Mouse (Mus musculus): ENCODE data around the gene Gba2. TPM values are rescaled to one million over a fixed set of nuclear protein-coding genes. Genes with fewer than 3 reads are reported as not detected.

The Gba2 gene
- polyA plus RNA-seq, 1 experiment from 2014 or later: 22.7 TPM

- Histone ChIP-seq H3K4me1 (peaks cover 1% of the 10 kb centered on the region; the same call in 1 of the 2 replicates), H3K9me3 (replicated peaks) (no peaks in the 10 kb centered on the region), H3K9ac (no peak overlapping the region), H3K27ac (no peak overlapping the region), H3K36me3 (no peaks in the 10 kb centered on the region), H3K4me2 (no peak overlapping the region), H3K4me3 (replicated peaks) (no peak overlapping the region), H3K27me3 (no peaks in the 10 kb centered on the region)
- WGBS: 42% methylated on average over 3 of the region's 3 CpGs
- ATAC-seq (replicated peaks; ENCODE audit: low FRiP score): no peak
Measured at GRCm38 (mm10) chr4:43593453-43593852, 14.8 kb upstream of the Gba2 start.

GRCm38 (mm10) chr4:43591961-43592360 lies 13.3 kb upstream of the Gba2 start:
- Histone ChIP-seq H3K27me3 (no peaks in the 10 kb centered on the region), H3K4me1 (peaks cover 7% of the 10 kb centered on the region; the same call in 1 of the 2 replicates), H3K9me3 (replicated peaks) (no peaks in the 10 kb centered on the region), H3K4me2 (no peak overlapping the region), H3K9ac (no peak overlapping the region), H3K36me3 (no peaks in the 10 kb centered on the region), H3K27ac (no peak overlapping the region), H3K4me3 (replicated peaks) (no peak overlapping the region)
- ATAC-seq (replicated peaks; ENCODE audit: low FRiP score): no peak
- WGBS: 85% methylated on average over 3 of the region's 3 CpGs

GRCm38 (mm10) chr4:43591543-43591942 lies 12.9 kb upstream of the Gba2 start:
- Histone ChIP-seq H3K36me3 (no peaks in the 10 kb centered on the region), H3K9me3 (replicated peaks) (no peaks in the 10 kb centered on the region), H3K27ac (no peak overlapping the region), H3K4me3 (replicated peaks) (no peak overlapping the region), H3K4me2 (no peak overlapping the region), H3K4me1 (peaks cover 7% of the 10 kb centered on the region; the same call in 1 of the 2 replicates), H3K27me3 (no peaks in the 10 kb centered on the region), H3K9ac (no peak overlapping the region)
- WGBS: 34% methylated on average over 5 of the region's 5 CpGs
- ATAC-seq (replicated peaks; ENCODE audit: low FRiP score): no peak

- ATAC-seq (replicated peaks; ENCODE audit: low FRiP score): no peak
- Histone ChIP-seq H3K27ac (no peak overlapping the region), H3K4me2 (no peak overlapping the region), H3K4me1 (peaks cover 27% of the 10 kb centered on the region), H3K36me3 (peaks cover 18% of the 10 kb centered on the region), H3K9me3 (replicated peaks) (no peaks in the 10 kb centered on the region), H3K27me3 (no peaks in the 10 kb centered on the region), H3K4me3 (replicated peaks) (no peak overlapping the region), H3K9ac (no peak overlapping the region)
- WGBS: 55% methylated on average over 7 of the region's 7 CpGs
Measured at GRCm38 (mm10) chr4:43587681-43588080, 9.0 kb upstream of the Gba2 start.

GRCm38 (mm10) chr4:43586411-43586810 lies 7.7 kb upstream of the Gba2 start:
- peaks cover 27% of the 10 kb centered on the region for H3K4me1 ChIP-seq
- H3K27me3 ChIP-seq: no peaks in the 10 kb centered on the region
- H3K36me3 ChIP-seq: peaks cover 31% of the 10 kb centered on the region
- H3K9me3 ChIP-seq (replicated peaks): no peaks in the 10 kb centered on the region
- H3K9ac ChIP-seq: no peak overlapping the region
- 72% methylated on average over 8 of the region's 8 CpGs for WGBS
- H3K27ac ChIP-seq: no peak overlapping the region
- no peak for ATAC-seq (replicated peaks; ENCODE audit: low FRiP score)
- H3K4me2 ChIP-seq: no peak overlapping the region
- H3K4me3 ChIP-seq (replicated peaks): no peak overlapping the region

- no peak overlapping the region for H3K27ac ChIP-seq
- WGBS: 48% methylated on average over 10 of the region's 10 CpGs
Measured at GRCm38 (mm10) chr4:43585682-43586081, 7.0 kb upstream of the Gba2 start.

GRCm38 (mm10) chr4:43584444-43585416 lies 6.1 kb upstream of the Gba2 start, which contains the start of gene Msmp:
Msmp (minus strand) TSS chr4:43584494.
- peaks cover 46% of the 10 kb centered on the region for H3K36me3 ChIP-seq
- ATAC-seq (replicated peaks; ENCODE audit: low FRiP score): no peak
- no peaks in the 10 kb centered on the region for H3K27me3 ChIP-seq
- no peak within 1 kb of the TSS for H3K4me3 ChIP-seq (replicated peaks)
- no peak within 1 kb of the TSS for H3K27ac ChIP-seq
- peaks cover 34% of the 10 kb centered on the region for H3K4me1 ChIP-seq
- WGBS: 57% methylated on average over 12 of the region's 12 CpGs
- H3K9ac ChIP-seq: no peak within 1 kb of the TSS
- H3K4me2 ChIP-seq: no peak within 1 kb of the TSS
- H3K9me3 ChIP-seq (replicated peaks): no peaks in the 10 kb centered on the region

More at GRCm38 (mm10) chr4:43585682-43586081, 7.0 kb upstream of the Gba2 start:
- ATAC-seq (replicated peaks; ENCODE audit: low FRiP score): no peak
- H3K27me3 ChIP-seq: no peaks in the 10 kb centered on the region
- H3K9ac ChIP-seq: no peak overlapping the region
- H3K4me3 ChIP-seq (replicated peaks): no peak overlapping the region
- no peak overlapping the region for H3K4me2 ChIP-seq
- peaks cover 38% of the 10 kb centered on the region for H3K36me3 ChIP-seq
- H3K9me3 ChIP-seq (replicated peaks): no peaks in the 10 kb centered on the region
- peaks cover 27% of the 10 kb centered on the region for H3K4me1 ChIP-seq

GRCm38 (mm10) chr4:43583421-43583820 lies 4.7 kb upstream of the Gba2 start:
- no peak overlapping the region for H3K4me2 ChIP-seq
- no peak for ATAC-seq (replicated peaks; ENCODE audit: low FRiP score)
- peaks cover 38% of the 10 kb centered on the region for H3K4me1 ChIP-seq
- no peak overlapping the region for H3K4me3 ChIP-seq (replicated peaks)
- H3K36me3 ChIP-seq: peaks cover 46% of the 10 kb centered on the region
- H3K27ac ChIP-seq: no peak overlapping the region
- H3K9me3 ChIP-seq (replicated peaks): no peaks in the 10 kb centered on the region
- no peak overlapping the region for H3K9ac ChIP-seq
- no peaks in the 10 kb centered on the region for H3K27me3 ChIP-seq
- 67% methylated on average over 7 of the region's 7 CpGs for WGBS

GRCm38 (mm10) chr4:43582241-43582640 lies 3.6 kb upstream of the Gba2 start:
- Histone ChIP-seq H3K4me1 (peaks cover 41% of the 10 kb centered on the region), H3K4me2 (no peak overlapping the region), H3K36me3 (peaks cover 46% of the 10 kb centered on the region), H3K9ac (no peak overlapping the region), H3K27me3 (no peaks in the 10 kb centered on the region), H3K4me3 (replicated peaks) (no peak overlapping the region), H3K9me3 (replicated peaks) (no peaks in the 10 kb centered on the region), H3K27ac (no peak overlapping the region)
- ATAC-seq (replicated peaks; ENCODE audit: low FRiP score): no peak
- 95% methylated on average over 5 of the region's 5 CpGs for WGBS

GRCm38 (mm10) chr4:43581381-43581780 lies 2.7 kb upstream of the Gba2 start:
- Histone ChIP-seq H3K4me2 (no peak overlapping the region), H3K27ac (no peak overlapping the region), H3K4me3 (replicated peaks) (no peak overlapping the region), H3K27me3 (no peaks in the 10 kb centered on the region), H3K36me3 (peaks cover 46% of the 10 kb centered on the region), H3K9ac (no peak overlapping the region), H3K9me3 (replicated peaks) (no peaks in the 10 kb centered on the region), H3K4me1 (peaks cover 49% of the 10 kb centered on the region)
- 92% methylated on average over 12 of the region's 12 CpGs for WGBS
- ATAC-seq (replicated peaks; ENCODE audit: low FRiP score): no peak

- Histone ChIP-seq H3K4me1 (peaks cover 49% of the 10 kb centered on the region), H3K27ac (no peak overlapping the region), H3K27me3 (no peaks in the 10 kb centered on the region), H3K4me3 (replicated peaks) (no peak overlapping the region), H3K9me3 (replicated peaks) (no peaks in the 10 kb centered on the region), H3K36me3 (peaks cover 46% of the 10 kb centered on the region), H3K4me2 (no peak overlapping the region), H3K9ac (0 out of 2 replicates have a peak overlapping the region, but pooled peaks have one; percentile 5)
- 91% methylated on average over 5 of the region's 5 CpGs for WGBS
- ATAC-seq (replicated peaks; ENCODE audit: low FRiP score): no peak
Measured at GRCm38 (mm10) chr4:43580721-43581120, 2.0 kb upstream of the Gba2 start.

GRCm38 (mm10) chr4:43579731-43580130 lies 1.1 kb upstream of the Gba2 start:
- H3K27me3 ChIP-seq: no peaks in the 10 kb centered on the region
- H3K9me3 ChIP-seq (replicated peaks): no peaks in the 10 kb centered on the region
- no peak overlapping the region for H3K27ac ChIP-seq
- peaks cover 46% of the 10 kb centered on the region for H3K36me3 ChIP-seq
- H3K9ac ChIP-seq: peak overlapping the region; percentile 5; the same call in 1 of the 2 replicates
- peak overlapping the region; percentile 62 for H3K4me3 ChIP-seq (replicated peaks)
- H3K4me2 ChIP-seq: peak overlapping the region; percentile 81
- ATAC-seq (replicated peaks; ENCODE audit: low FRiP score): no peak
- 82% methylated on average over 6 of the region's 6 CpGs for WGBS
- peaks cover 53% of the 10 kb centered on the region for H3K4me1 ChIP-seq

Data from kidney, embryonic 15.5 days (tissue).